Mouse (Mus musculus) lung, postnatal 0 days (tissue): ENCODE data around the gene Shb.
"Not testable (repeated sequence)": the region's sequence is repeated elsewhere in the genome, so short reads cannot be mapped to it uniquely, and the experiment has no call there.

ENCODE experiments used
- CTCF ChIP-seq: IDR thresholded peaks from 2 replicates; pipeline ENCODE4 v1.5.1; 2016; ENCODE audit warnings: antibody characterized with exemption, mild to moderate bottlenecking
- EP300 ChIP-seq: IDR thresholded peaks from 2 replicates; pipeline ENCODE4 v1.6.1; 2016; ENCODE audit warnings: antibody characterized with exemption, mild to moderate bottlenecking, control low read depth

GRCm38 (mm10) chr4:45387296-45387695 is 145.0 kb downstream of the Shb start:
- not testable (repeated sequence) for TF ChIP-seq CTCF, EP300
